Comparison of ENCODE assay signal across 7 mouse cellular contexts in genomic region chr7:107661189-107661842, GRCm38 (mm10). TPM values are rescaled to one million over a fixed set of nuclear protein-coding genes. Genes with fewer than 3 reads are reported as not detected.
A peak's percentile ranks its signal among the peaks of the same experiment; 100 is the strongest.
DNase-seq lines count a peak whose midpoint lies in the region; ATAC-seq lines count a peak whose summit lies in the region.

No protein-coding gene starts in this region.

- H3K4me1 ChIP-seq in hindbrain, embryonic 15.5 days (replicated peaks) = peaks cover 22% of the 10 kb centered on the region

- peak; percentile 43 for DNase-seq in adipocyte (ENCODE audit: low spot score)
- peak; percentile 79 to 84 for DNase-seq in cerebellum, postnatal 14 days
- DNase-seq in frontal cortex, postnatal 25 days (ENCODE audit: low spot score in 2 of 2) = peak; percentile 44 to 71
- DNase-seq in layer of hippocampus, postnatal 14 days (ENCODE audit: low spot score in 2 of 2) = peak; percentile 65 to 77
- DNase-seq in lung, postnatal 10 days = peak; percentile 86
- DNase-seq in right cerebral cortex, adult 18-20 months = peak; percentile 63

- WGBS in hindbrain, embryonic 15.5 days = 17% methylated on average over 8 of the region's 8 CpGs

- no peaks in the 10 kb centered on the region for H3K9me3 ChIP-seq in hindbrain, embryonic 15.5 days

- no peaks in the 10 kb centered on the region for H3K27me3 ChIP-seq in hindbrain, embryonic 15.5 days

- H3K4me3 ChIP-seq in hindbrain, embryonic 15.5 days = no peak overlapping the region

- no peak overlapping the region for H3K9ac ChIP-seq in hindbrain, embryonic 15.5 days

- H3K27ac ChIP-seq in hindbrain, embryonic 15.5 days (replicated peaks) = no peak overlapping the region

- H3K4me2 ChIP-seq in hindbrain, embryonic 15.5 days = no peak overlapping the region

- H3K36me3 ChIP-seq in hindbrain, embryonic 15.5 days = no peaks in the 10 kb centered on the region

- peak; percentile 67 for ATAC-seq in hindbrain, embryonic 15.5 days (ENCODE audit: low FRiP score, low read depth)

RNA-seq across cellular contexts. Expression of gene 5330417H12Rik, which starts 36.4 kb away (rescaled TPM):
- polyA plus RNA-seq in hindbrain, embryonic 15.5 days (2015; fragmentation: Nextera tagmentation; extraction: Ambion mirVana) = not detected in 2 replicates
- not detected for total RNA-seq in layer of hippocampus, postnatal 14 days (2021)
